Mouse (Mus musculus): Measurements from ENCODE around the gene Sccpdh.
"Not testable (repeated sequence)": the region's sequence is repeated elsewhere in the genome, so short reads cannot be mapped to it uniquely, and the experiment has no call there.

Sccpdh gene

DNA sequence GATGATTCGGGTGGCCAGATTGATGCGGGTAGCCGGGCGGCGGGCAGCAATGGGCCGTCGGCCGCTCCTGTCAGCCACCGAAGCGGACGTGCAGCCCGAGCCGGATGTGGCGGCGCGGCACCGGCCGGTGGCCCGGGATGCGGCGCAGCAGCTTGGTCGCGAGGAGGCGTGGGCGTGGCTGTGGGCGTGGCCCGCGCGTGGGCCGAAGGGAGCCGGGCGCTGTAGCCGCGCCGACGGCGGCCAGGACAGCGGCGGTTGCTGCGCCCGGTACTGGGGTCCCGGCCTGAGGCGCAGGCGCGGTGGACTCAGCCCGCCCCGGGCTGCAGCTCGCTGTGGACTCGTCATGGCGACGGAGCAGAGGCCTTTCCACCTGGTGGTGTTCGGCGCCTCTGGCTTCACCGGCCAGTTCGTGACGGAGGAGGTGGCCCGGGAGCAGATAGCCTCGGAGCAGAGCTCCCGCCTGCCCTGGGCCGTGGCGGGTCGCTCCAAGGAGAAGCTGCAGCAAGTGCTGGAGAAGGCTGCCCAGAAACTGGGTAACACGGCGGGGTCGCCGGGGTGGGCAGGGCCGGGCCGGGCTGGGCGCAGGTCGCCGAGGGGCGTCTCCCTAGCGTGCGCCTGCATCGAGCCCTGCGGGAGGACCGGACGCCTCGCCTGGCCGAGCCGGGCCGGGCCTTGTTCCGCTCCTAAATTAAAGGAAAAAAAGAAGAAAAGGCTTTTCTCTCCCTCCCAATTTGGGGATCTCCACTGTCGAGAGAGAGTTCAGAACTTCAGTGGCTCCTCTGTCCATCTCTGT is at the start of gene Sccpdh:
TSS of gene Sccpdh (plus strand) at position 198 of the 793 bp plus-strand sequence.
- peak; percentile 81 for DNase-seq

GRCm38 (mm10) chr1:179622665-179623064 is 45.3 kb upstream of the Sccpdh start:
- no peak for DNase-seq

- peak; percentile 69 for DNase-seq
Observed at GRCm38 (mm10) chr1:179623657-179624056, 44.4 kb upstream of the Sccpdh start.

DNA sequence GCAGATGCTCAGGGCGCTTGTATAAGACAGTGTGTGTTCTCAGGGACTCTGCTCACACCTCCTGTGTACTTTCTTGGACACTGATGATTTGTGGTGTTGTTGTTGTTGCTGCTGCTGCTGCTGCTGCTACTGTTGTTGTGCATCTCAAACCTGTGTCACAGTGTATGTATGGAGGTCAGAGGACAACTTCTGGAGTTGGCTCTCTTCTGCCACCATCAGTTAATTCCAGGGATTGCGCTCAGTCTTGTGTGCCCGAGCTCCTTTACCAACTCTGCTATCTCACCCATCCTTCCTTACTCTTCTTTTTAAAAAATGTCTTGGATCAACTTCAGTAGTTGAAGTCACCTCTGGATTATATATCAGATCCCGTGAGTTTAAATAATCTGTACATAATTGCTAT is 43.7 kb upstream of the Sccpdh start:
- DNase-seq: peak; percentile 49

- DNase-seq: no peak
Observed at GRCm38 (mm10) chr1:179627855-179628254, 40.2 kb upstream of the Sccpdh start.

GRCm38 (mm10) chr1:179628438-179629106 is 39.4 kb upstream of the Sccpdh start:
- no peak for DNase-seq

GRCm38 (mm10) chr1:179629276-179629675 is 38.7 kb upstream of the Sccpdh start:
- no peak for DNase-seq

- DNase-seq: no peak
Observed at GRCm38 (mm10) chr1:179632746-179633413, 35.1 kb upstream of the Sccpdh start.

DNA sequence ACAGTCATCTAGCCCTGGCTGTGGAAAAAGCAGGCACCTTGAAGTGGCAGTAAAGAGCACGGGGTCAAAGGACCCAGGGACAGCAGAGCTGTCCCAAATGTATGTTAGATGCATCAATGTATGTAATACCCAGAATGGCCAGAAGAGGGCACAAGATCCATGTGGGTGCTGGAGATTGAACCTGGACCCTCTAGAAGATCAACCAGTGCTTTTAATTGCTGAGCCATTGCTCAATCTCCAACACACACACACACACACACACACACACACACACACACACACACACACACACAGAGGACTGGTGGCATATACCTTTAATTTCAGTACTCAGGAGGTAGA is 34.6 kb upstream of the Sccpdh start:
- no peak for DNase-seq

DNA sequence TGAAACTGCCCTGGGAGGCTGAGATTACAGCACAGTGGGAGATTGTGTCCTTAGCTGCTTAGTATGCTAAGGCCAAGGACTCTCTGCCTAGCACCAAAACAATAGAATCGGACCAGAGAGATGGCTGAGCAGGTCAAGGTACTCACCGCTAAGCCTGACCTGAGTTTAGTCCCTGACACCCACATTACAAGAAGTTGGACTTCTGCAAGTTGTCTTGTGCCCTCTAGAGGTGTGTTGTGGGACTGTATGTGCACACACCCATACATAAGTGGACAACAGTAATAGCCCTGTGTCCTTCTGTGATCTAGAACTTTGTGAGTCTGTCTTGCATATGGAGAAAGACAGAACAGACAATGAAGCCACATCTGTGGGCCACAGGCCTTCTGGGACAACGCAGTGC is 33.9 kb upstream of the Sccpdh start:
- no peak for DNase-seq

GRCm38 (mm10) chr1:179642726-179643125 is 25.3 kb upstream of the Sccpdh start:
- no peak for DNase-seq

DNA sequence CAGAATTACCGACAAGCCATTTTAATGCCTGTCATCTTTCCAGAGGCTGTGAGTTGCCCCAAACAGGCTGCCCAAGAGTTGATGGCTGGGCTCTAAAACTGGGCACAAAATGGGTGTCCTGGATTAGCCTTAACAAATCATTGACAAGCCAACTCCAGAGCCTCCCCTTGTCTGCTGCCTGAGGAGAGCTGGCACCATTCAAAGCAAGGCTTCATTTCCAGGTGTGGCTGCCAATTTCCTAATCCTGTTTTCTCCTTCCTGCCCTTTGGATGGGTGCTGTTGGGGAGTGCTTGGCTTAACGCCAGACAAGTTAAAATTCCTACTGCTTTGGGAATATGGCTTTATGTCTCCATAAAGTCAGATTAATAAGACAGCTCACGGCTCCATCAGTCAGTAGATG is 23.9 kb upstream of the Sccpdh start:
- DNase-seq: no peak

DNA sequence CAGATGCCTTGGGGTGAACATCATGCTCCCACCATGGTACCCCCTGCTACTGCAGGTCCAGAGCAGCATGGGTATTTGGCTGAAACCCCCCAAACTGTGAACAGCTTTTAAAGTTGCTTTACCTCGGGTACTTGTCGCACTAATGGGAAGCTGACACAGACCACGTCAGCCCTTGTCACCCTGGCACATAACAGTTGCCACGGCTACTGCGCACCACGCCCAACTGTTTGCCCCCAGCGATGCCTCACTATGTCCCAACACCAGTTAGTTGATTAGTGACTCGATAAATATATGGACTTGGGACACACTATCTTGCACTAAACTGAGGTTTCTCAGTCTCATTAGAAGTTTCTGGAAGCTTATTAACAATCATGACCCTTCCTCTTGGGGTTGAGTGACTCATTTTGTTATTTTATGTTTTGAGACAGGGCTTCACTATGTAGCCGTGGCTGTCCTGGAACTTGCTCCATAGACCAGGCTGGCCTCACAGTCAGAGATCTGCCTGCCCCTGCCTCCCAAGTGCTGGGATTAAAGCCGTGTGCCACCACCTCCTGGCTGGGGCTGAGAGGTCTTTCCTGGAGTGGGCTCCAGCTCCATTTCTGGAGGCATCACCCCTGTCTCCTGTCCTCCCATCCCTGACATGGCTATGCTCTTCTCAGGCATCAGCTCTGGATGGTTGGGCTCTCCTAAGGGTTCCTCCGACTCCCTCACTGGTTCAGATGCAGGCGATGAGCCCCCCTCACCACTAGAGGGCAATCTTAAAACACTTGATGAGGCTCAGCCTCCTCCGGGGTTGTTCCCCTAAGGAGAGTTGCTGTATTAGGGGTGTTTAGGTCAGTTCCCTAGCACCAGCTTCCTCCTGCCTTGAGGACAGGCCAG is 22.7 kb upstream of the Sccpdh start:
- DNase-seq: peak; percentile 67

- DNase-seq: no peak
Observed at GRCm38 (mm10) chr1:179645980-179646268, 22.1 kb upstream of the Sccpdh start.

- not testable (repeated sequence) for DNase-seq
Observed at GRCm38 (mm10) chr1:179648678-179649077, 19.3 kb upstream of the Sccpdh start.

- DNase-seq: no peak
Observed at GRCm38 (mm10) chr1:179649324-179649723, 18.7 kb upstream of the Sccpdh start.

DNA sequence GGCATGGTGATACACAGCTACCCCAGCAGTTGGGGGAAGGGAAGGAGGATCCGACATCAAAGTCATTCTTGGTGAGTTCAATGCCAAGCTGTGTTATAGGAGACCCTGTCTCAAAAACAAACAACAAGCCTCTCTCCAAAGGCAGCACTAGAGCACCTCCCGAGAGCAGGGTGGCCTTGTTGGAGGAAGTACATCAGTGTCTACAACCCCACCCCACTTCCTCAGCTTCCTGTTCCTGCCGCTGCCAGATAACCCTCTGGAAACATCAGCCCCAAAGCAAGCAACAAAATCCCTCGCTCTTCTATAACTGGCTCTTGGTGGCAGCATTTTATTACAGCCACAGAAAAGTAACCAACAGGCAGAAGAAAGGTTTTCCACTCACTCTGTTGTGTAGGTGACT is 17.7 kb upstream of the Sccpdh start:
- DNase-seq: no peak

DNA sequence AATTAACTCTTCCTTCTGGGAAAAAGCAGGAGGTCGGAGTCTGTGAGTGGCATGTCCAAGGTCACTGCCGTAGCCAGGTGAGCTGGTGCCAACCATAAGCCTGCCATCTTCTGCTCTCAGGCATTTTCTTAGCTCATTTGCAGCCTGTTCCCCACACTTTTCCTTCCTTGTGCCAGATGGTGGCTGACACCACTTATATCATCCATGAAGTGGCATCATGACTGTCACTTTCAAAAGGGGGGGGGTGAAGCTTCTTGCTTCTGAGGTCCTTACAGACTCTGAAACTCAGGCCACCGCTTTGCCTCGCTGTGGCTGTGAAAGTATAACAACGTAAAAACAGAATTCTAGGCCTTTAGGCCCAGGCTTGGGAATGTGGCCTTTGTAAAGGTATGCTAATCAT is 16.8 kb upstream of the Sccpdh start:
- DNase-seq: no peak

DNA sequence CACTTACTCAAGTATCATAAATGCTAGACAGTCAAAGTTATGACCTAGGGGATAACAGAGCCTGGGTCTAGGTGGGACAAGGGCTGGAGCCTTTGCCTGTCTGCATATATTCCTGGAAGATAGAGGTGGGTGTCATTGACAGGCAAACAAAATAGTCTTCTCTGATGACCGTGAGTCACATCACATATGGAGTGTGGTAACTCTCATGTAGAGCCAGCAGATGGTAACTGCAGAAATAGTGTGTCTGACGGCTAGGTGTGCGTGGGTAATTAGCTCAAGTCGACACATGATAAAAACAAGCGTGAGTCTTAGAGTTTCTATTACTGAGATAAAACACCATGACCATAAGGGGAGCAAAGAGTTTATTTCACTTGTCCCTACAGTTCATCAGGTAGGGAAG is 4.9 kb upstream of the Sccpdh start:
- DNase-seq: no peak

DNA sequence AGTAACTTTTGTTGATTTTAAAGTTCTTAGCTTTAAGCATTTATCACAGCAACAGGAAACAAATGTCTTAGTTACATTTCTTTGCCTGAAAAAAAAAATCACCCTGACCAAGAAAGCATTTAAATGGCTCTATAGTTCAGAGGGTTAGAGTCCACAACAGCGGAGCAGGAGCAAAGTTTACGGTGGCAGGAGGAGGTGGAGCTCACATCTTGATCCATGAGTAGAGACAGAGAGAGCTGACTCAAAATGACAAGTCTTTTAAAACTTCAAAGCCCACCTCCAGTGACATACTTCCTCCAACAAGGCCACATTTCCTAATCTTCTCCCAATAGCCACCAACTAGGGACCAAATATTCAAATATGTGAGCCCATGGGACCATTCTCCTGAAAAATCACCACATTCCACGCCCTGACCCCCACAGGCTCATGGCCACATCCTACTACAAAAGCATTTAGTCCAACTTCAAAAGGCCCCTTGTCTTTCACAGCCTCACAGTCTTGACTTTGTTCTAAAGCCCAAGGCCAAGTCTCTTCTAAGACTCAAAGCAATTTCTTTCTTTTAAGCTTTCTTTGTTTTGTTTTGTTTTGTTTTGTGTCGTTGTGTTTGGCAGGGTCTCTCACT is 3.6 kb upstream of the Sccpdh start:
- DNase-seq: no peak

DNA sequence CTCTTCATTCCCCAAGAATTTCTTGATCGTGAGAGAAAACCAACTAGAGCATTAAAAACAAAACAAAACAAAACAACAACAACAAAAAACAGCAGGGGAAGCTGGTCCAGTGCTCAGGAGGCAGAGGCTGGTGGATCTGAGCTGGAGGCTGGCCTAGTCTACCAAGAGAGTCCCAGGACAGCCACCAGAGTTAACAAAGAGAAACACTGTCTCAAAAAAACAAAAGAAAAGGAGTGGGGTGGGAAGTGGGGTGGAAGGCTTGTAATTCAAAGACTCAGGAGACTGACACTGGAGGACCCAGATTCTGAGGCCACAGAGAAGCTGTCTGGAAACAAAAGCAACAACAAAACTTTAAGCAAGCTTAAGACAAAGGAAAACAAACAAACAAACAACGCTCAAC is 1.0 kb upstream of the Sccpdh start:
- no peak for DNase-seq

GRCm38 (mm10) chr1:179667450-179667849 is 560 bp upstream of the Sccpdh start:
- DNase-seq: no peak
